17 mouse cellular contexts compared by ENCODE assay signal in genomic region chr1:117122965-117123364, GRCm38 (mm10).
DNase-seq lines count a peak whose midpoint lies in the region; ATAC-seq and TF ChIP-seq lines count a peak whose summit lies in the region.
"Had no signal": no experiment of that assay in that cellular context is flagged by ENCODE, and none has a peak within 500 bp of the region (broad histone marks: within the 10 kb centered on the region; RNA-seq: fewer than 3 reads in every experiment).

No protein-coding gene starts in this region.

- WGBS in hindbrain, postnatal 0 days, result 32% methylated on average over 2 of the region's 2 CpGs
- whole genome bisulfite sequencing in hindbrain, embryonic 10.5 days, result 59% methylated on average over 2 of the region's 2 CpGs
- 9% methylated on average over 2 of the region's 2 CpGs for WGBS in midbrain, postnatal 0 days
- 22% methylated on average over 2 of the region's 2 CpGs for WGBS in midbrain, embryonic 15.5 days

- H3K27ac ChIP-seq in hindbrain, postnatal 0 days, result no peak overlapping the region
- H3K27ac ChIP-seq in hindbrain, embryonic 10.5 days, result no peak overlapping the region
- H3K27ac ChIP-seq in midbrain, postnatal 0 days (ENCODE audit: low read depth, low read length), result no peak overlapping the region
- H3K27ac ChIP-seq in midbrain, embryonic 15.5 days, result no peak overlapping the region
- H3K27ac ChIP-seq: intestine, embryonic 15.5 days; limb, embryonic 10.5 days; macrophage had no signal

- no peak overlapping the region for H3K4me3 ChIP-seq in hindbrain, postnatal 0 days (ENCODE audit: low read length)
- no peak overlapping the region for H3K4me3 ChIP-seq in hindbrain, embryonic 10.5 days
- no peak overlapping the region for H3K4me3 ChIP-seq in midbrain, postnatal 0 days (ENCODE audit: low read depth, low read length)
- H3K4me3 ChIP-seq in midbrain, embryonic 15.5 days, result no peak overlapping the region
- H3K4me3 ChIP-seq: erythroblast, embryonic 14.5 days; intestine, embryonic 15.5 days; limb, embryonic 10.5 days had no signal

- no peak overlapping the region for H3K4me2 ChIP-seq in hindbrain, postnatal 0 days (ENCODE audit: low read depth, low read length)
- H3K4me2 ChIP-seq in midbrain, postnatal 0 days (ENCODE audit: low read depth, low read length, poor library complexity, severe bottlenecking), result no peak overlapping the region
- H3K4me2 ChIP-seq in midbrain, embryonic 15.5 days, result no peak overlapping the region
- H3K4me2 ChIP-seq: intestine, embryonic 15.5 days; liver, embryonic 11.5 days; midbrain, embryonic 11.5 days had no signal

- no peak overlapping the region for H3K9ac ChIP-seq in hindbrain, postnatal 0 days (replicated peaks; ENCODE audit: low read length)
- H3K9ac ChIP-seq in midbrain, postnatal 0 days (replicated peaks; ENCODE audit: low read length, poor library complexity, severe bottlenecking), result no peak overlapping the region
- H3K9ac ChIP-seq in midbrain, embryonic 15.5 days, result no peak overlapping the region
- H3K9ac ChIP-seq: intestine, embryonic 15.5 days had no signal

- H3K9me3 ChIP-seq in hindbrain, postnatal 0 days (ENCODE audit: low read length), result no peaks in the 10 kb centered on the region
- H3K9me3 ChIP-seq in hindbrain, embryonic 10.5 days, result no peaks in the 10 kb centered on the region
- no peaks in the 10 kb centered on the region for H3K9me3 ChIP-seq in midbrain, postnatal 0 days (ENCODE audit: low read length)
- no peaks in the 10 kb centered on the region for H3K9me3 ChIP-seq in midbrain, embryonic 15.5 days
- H3K9me3 ChIP-seq: intestine, embryonic 15.5 days; limb, embryonic 10.5 days had no signal

- TF ChIP-seq CTCF in hindbrain, postnatal 0 days (IDR thresholded peaks at IDR 0.05; ENCODE audit: low read depth), result peak; percentile 49
- peak; percentile 73 for TF ChIP-seq CTCF in midbrain, postnatal 0 days (IDR thresholded peaks at IDR 0.05)

- peak; percentile 54 for DNase-seq in hindbrain, postnatal 0 days (ENCODE audit: low spot score)
- no peak for DNase-seq in hindbrain, embryonic 10.5 days (ENCODE audit: low spot score)
- DNase-seq in midbrain, postnatal 0 days (ENCODE audit: low spot score), result peak; percentile 58
- DNase-seq in layer of hippocampus, adult 9-11 months, result peak; percentile 3
- DNase-seq in telencephalon, adult 2 months (ENCODE audit: low read depth, low spot score), result peak; percentile 23
- no peak for DNase-seq in gastrocnemius, postnatal 4 days (ENCODE audit: low spot score in 2 of 2)
- DNase-seq: cerebellum, adult 11 months; cerebellum, postnatal 25 days; gastrocnemius, postnatal 10 days; lung, adult 2 months had no signal

- H3K27me3 ChIP-seq in hindbrain, postnatal 0 days (ENCODE audit: insufficient read depth, low read length), result no peaks in the 10 kb centered on the region
- no peaks in the 10 kb centered on the region for H3K27me3 ChIP-seq in hindbrain, embryonic 10.5 days (ENCODE audit: insufficient read depth, poor library complexity, severe bottlenecking)
- H3K27me3 ChIP-seq in midbrain, postnatal 0 days (ENCODE audit: insufficient read depth, low read length), result no peaks in the 10 kb centered on the region
- no peaks in the 10 kb centered on the region for H3K27me3 ChIP-seq in midbrain, embryonic 15.5 days (replicated peaks)
- H3K27me3 ChIP-seq: intestine, embryonic 15.5 days had no signal

- no peaks in the 10 kb centered on the region for H3K4me1 ChIP-seq in hindbrain, postnatal 0 days (ENCODE audit: insufficient read depth, low read length)
- H3K4me1 ChIP-seq in hindbrain, embryonic 10.5 days (replicated peaks), result no peaks in the 10 kb centered on the region
- no peaks in the 10 kb centered on the region for H3K4me1 ChIP-seq in midbrain, postnatal 0 days (ENCODE audit: insufficient read depth, low read length)
- H3K4me1 ChIP-seq in midbrain, embryonic 15.5 days, result no peaks in the 10 kb centered on the region
- H3K4me1 ChIP-seq: intestine, embryonic 15.5 days; limb, embryonic 10.5 days had no signal

- no peak for ATAC-seq in hindbrain, postnatal 0 days
- ATAC-seq in midbrain, postnatal 0 days (ENCODE audit: low FRiP score), result no peak
- no peak; the same call in 1 of the 2 replicates for ATAC-seq in midbrain, embryonic 15.5 days (replicated peaks)
- ATAC-seq: intestine, embryonic 15.5 days had no signal

- no peaks in the 10 kb centered on the region for H3K36me3 ChIP-seq in hindbrain, postnatal 0 days (ENCODE audit: insufficient read depth, low read length)
- H3K36me3 ChIP-seq in hindbrain, embryonic 10.5 days, result no peaks in the 10 kb centered on the region
- no peaks in the 10 kb centered on the region for H3K36me3 ChIP-seq in midbrain, postnatal 0 days (ENCODE audit: insufficient read depth, low read length)
- H3K36me3 ChIP-seq in midbrain, embryonic 15.5 days (replicated peaks), result no peaks in the 10 kb centered on the region
- H3K36me3 ChIP-seq: intestine, embryonic 15.5 days; limb, embryonic 10.5 days had no signal

Comparison
In these comparisons a context has a peak if more than half of its experiments do, and no peak if none do; other contexts are left out.
1. DNase-seq: peak in hindbrain, postnatal 0 days (single experiment), midbrain, postnatal 0 days (single experiment), layer of hippocampus, adult 9-11 months (single experiment) and telencephalon, adult 2 months (single experiment); none in hindbrain, embryonic 10.5 days (single experiment) and gastrocnemius, postnatal 4 days (0 of 2).